Mouse (Mus musculus) stomach, postnatal 0 days (tissue): Measurements from ENCODE around the gene Zfp281.

Experiments
- CTCF ChIP-seq: IDR thresholded peaks from 2 replicates; pipeline ENCODE4 v1.5.1; 2016; ENCODE audit warnings: antibody characterized with exemption, low read depth, mild to moderate bottlenecking, moderate library complexity
- EP300 ChIP-seq: optimal IDR thresholded peaks from 2 replicates; pipeline ENCODE3; 2016; ENCODE audit warnings: antibody characterized with exemption

DNA sequence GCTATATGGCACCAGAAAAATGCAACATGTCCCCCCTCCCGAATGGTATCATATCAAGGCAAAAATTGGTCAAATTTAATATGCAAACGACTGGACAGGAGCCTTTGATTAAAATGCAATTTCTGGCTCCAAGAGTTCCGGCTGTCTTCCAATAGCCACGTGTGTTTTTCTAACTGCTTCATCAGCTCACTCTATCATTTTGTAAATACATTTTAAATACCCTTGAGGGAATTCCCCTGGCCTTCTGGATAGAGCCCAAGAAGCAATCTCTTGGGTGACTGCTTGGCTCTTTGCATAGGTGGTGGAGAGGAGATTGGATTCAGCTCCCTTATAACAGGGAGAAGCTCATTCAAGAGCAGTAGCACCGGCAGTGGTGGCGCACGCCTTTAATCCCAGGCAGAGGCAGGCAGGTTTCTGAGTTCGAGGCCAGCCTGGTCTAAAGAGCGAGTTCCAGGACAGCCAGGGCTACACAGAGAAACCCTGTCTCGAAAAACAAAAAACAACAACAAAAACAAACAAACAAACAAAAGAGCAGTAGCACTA, 23.3 kb upstream of the Zfp281 start:
- no peak for TF ChIP-seq CTCF
- TF ChIP-seq EP300: no peak
